Mouse (Mus musculus) C2C12 (cell line): ENCODE measurements around the gene Cops3.

Experiments
- CEBPB ChIP-seq: IDR thresholded peaks from one replicate; pipeline ENCODE4 v1.6.1; 2011; ENCODE audit warnings: low read depth, mild to moderate bottlenecking, control low read depth, moderate library complexity
- CTCF ChIP-seq: IDR thresholded peaks from one replicate; pipeline ENCODE4 v1.5.1; 2011; ENCODE audit not compliant: control insufficient read depth, insufficient read depth, insufficient read length
- FOSL1 ChIP-seq: IDR thresholded peaks from one replicate; pipeline ENCODE4 v1.8.0; 2011; ENCODE audit warnings: mild to moderate bottlenecking, low read length; ENCODE audit not compliant: poor library complexity, insufficient read depth, severe bottlenecking
- MAX ChIP-seq: IDR thresholded peaks from one replicate; pipeline ENCODE4 v1.6.1; 2011; ENCODE audit warnings: mild to moderate bottlenecking, control low read depth
- MYOD1 ChIP-seq: IDR thresholded peaks from one replicate; pipeline ENCODE4 v1.6.1; 2011; ENCODE audit warnings: low read depth; ENCODE audit not compliant: control insufficient read depth, insufficient read length
- MYOG ChIP-seq: IDR thresholded peaks from one replicate; pipeline ENCODE4 v1.6.1; 2011; ENCODE audit not compliant: control insufficient read depth, insufficient read length; ENCODE audit errors: extremely low read depth

DNA sequence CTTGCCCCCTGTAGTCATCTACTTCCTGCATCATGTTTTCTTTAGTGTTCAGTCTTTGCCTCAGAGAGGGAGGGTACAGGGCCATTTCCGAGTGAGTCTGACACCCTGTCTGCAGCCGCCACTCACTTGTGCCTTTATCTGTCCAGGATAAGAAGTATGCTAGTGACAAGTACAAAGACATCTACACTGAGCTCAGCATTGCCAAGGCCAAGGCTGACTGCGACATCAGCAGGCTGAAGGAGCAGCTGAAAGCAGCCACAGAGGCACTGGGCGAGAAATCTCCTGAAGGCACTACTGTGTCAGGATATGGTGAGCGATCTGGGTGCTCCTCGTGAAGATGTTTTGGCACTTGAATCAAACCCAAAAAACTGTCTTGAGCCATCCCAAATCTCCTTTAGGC is 69.9 kb downstream of the Cops3 start:
- TF ChIP-seq CTCF (no peak), MYOG (no peak), MYOD1 (no peak), MAX (no peak), CEBPB (no peak), FOSL1 (no peak)
